Mouse (Mus musculus) testis, postnatal 10 days (tissue): Measurements from ENCODE around the gene Gm11939.
"Not testable (repeated sequence)": the region's sequence is repeated elsewhere in the genome, so short reads cannot be mapped to it uniquely, and the experiment has no call there.

Experiments used
- DNase-seq: peaks from one replicate; pipeline ENCODE4 v3.0.0; 2021; ENCODE audit warnings: low spot score

Gm11939 gene

GRCm38 (mm10) chr11:99559366-99559765 is at the start of gene Gm11939:
Gene Gm11939 (minus strand): TSS chr11:99559466.
- no peak for DNase-seq

GRCm38 (mm10) chr11:99603208-99603607 is 43.9 kb upstream of the Gm11939 start, which contains the start of gene Gm11938:
Gene Gm11938 (minus strand): TSS chr11:99603308.
- not testable (repeated sequence) for DNase-seq

GRCm38 (mm10) chr11:99597742-99598141 is 38.5 kb upstream of the Gm11939 start, which contains the start of gene Krtap9-3:
Gene Krtap9-3 (minus strand): TSS chr11:99598105.
- DNase-seq, result not testable (repeated sequence)

GRCm38 (mm10) chr11:99590981-99591380 is 31.7 kb upstream of the Gm11939 start, which contains the start of gene Krtap1-3:
Gene Krtap1-3 (minus strand): TSS chr11:99591339.
- DNase-seq, result no peak

GRCm38 (mm10) chr11:99585096-99585495 is 25.8 kb upstream of the Gm11939 start:
- DNase-seq, result no peak

GRCm38 (mm10) chr11:99583245-99583704 is 24.0 kb upstream of the Gm11939 start, which contains the start of gene Krtap1-4:
Gene Krtap1-4 (minus strand): TSS chr11:99583654.
- DNase-seq, result no peak

GRCm38 (mm10) chr11:99581564-99581963 is 22.3 kb upstream of the Gm11939 start:
- DNase-seq, result no peak

GRCm38 (mm10) chr11:99581051-99581450 is 21.8 kb upstream of the Gm11939 start:
- no peak for DNase-seq

GRCm38 (mm10) chr11:99580636-99581035 is 21.4 kb upstream of the Gm11939 start, which contains the start of gene Krtap1-5:
Gene Krtap1-5 (minus strand): TSS chr11:99581016.
- no peak for DNase-seq

GRCm38 (mm10) chr11:99574106-99574505 is 14.8 kb upstream of the Gm11939 start:
- peak; percentile 83 for DNase-seq

- no peak for DNase-seq
These were observed 13.9 kb upstream of the Gm11939 start for GRCm38 (mm10) chr11:99573164-99573563.

- DNase-seq, result no peak
These were observed 7.3 kb upstream of the Gm11939 start, which contains the start of gene Krtap3-1 for GRCm38 (mm10) chr11:99566530-99566929. Gene Krtap3-1 (minus strand): TSS chr11:99566630.

GRCm38 (mm10) chr11:99562580-99562979 is 3.3 kb upstream of the Gm11939 start:
- no peak for DNase-seq

- no peak for DNase-seq
These were observed 1.1 kb downstream of the Gm11939 start for GRCm38 (mm10) chr11:99557976-99558745.

- no peak for DNase-seq
These were observed 2.5 kb downstream of the Gm11939 start, which contains the start of gene Krtap3-2 for GRCm38 (mm10) chr11:99556753-99557152. Gene Krtap3-2 (minus strand): TSS chr11:99556853.

- DNase-seq, result no peak
These were observed 3.1 kb downstream of the Gm11939 start for GRCm38 (mm10) chr11:99556195-99556594.

- no peak for DNase-seq
These were observed 8.5 kb downstream of the Gm11939 start, which contains the start of gene Krtap3-3 for GRCm38 (mm10) chr11:99550765-99551164. Gene Krtap3-3 (minus strand): TSS chr11:99550865.

- no peak for DNase-seq
These were observed 11.4 kb downstream of the Gm11939 start for GRCm38 (mm10) chr11:99547892-99548291.

GRCm38 (mm10) chr11:99539721-99540120 is 19.5 kb downstream of the Gm11939 start:
- peak; percentile 80 for DNase-seq

GRCm38 (mm10) chr11:99521288-99521860 is 37.9 kb downstream of the Gm11939 start, which contains the start of gene Krt39:
Gene Krt39 (minus strand): TSS chr11:99521338.
- DNase-seq, result no peak

GRCm38 (mm10) chr11:99514098-99514497 is 45.2 kb downstream of the Gm11939 start:
- DNase-seq, result no peak
